Mouse (Mus musculus) embryonic facial prominence, embryonic 11.5 days (tissue): ENCODE results near the gene Fchsd2. TPM values are rescaled to one million over a fixed set of nuclear protein-coding genes. Genes with fewer than 3 reads are reported as not detected.

Experiments
- ATAC-seq: fragments of 200-750 bp; cut with Nextera tagmentation; replicated peaks from 2 replicates; pipeline ENCODE4 v1.8.0; 2017; ENCODE audit warnings: low read depth; ENCODE audit not compliant: insufficient number of reproducible peaks, low FRiP score, low TSS enrichment
- DNase-seq: peaks from one replicate; pipeline ENCODE4 v3.0.0-alpha.2; 2015; ENCODE audit warnings: low spot score
- H3K27ac ChIP-seq: fragments of 300-500 bp; sonication (generic); replicated peaks from 2 replicates; pipeline ENCODE4 v1.5.1; 2014; ENCODE audit warnings: mild to moderate bottlenecking, low read depth, low read length, control low read depth
- H3K27me3 ChIP-seq: fragments of 300-500 bp; sonication (generic); 2 replicates; pipeline ENCODE4 v1.6.1; 2014; ENCODE audit warnings: mild to moderate bottlenecking, low read length, moderate library complexity, mixed read lengths; ENCODE audit not compliant: control insufficient read depth, insufficient read depth
- H3K36me3 ChIP-seq: fragments of 300-500 bp; sonication (generic); replicated peaks from 2 replicates; pipeline ENCODE4 v1.6.1; 2014; ENCODE audit warnings: low read depth, mild to moderate bottlenecking, low read length, moderate library complexity, mixed read lengths; ENCODE audit not compliant: control insufficient read depth, insufficient read depth
- H3K4me1 ChIP-seq: fragments of 300-500 bp; sonication (generic); 2 replicates; pipeline ENCODE4 v1.6.1; 2014; ENCODE audit warnings: low read length, mixed read lengths; ENCODE audit not compliant: control insufficient read depth, insufficient read depth
- H3K4me2 ChIP-seq: fragments of 300-500 bp; sonication (generic); 2 replicates; pipeline ENCODE4 v1.6.1; 2014; ENCODE audit warnings: low read depth, mild to moderate bottlenecking, control low read depth, low read length, moderate library complexity
- H3K4me3 ChIP-seq: fragments of 300-500 bp; sonication (generic); 2 replicates; pipeline ENCODE4 v1.5.1; 2014; ENCODE audit warnings: low read depth, low read length, control low read depth
- H3K9ac ChIP-seq: fragments of 300-500 bp; sonication (generic); replicated peaks from 2 replicates; pipeline ENCODE4 v1.6.1; 2014; ENCODE audit warnings: mild to moderate bottlenecking, control low read depth, low read length
- H3K9me3 ChIP-seq: fragments of 300-500 bp; sonication (generic); replicated peaks from 2 replicates; pipeline ENCODE4 v1.6.1; 2016; ENCODE audit warnings: mild to moderate bottlenecking, low read length, inconsistent platforms, mixed read lengths; ENCODE audit not compliant: control insufficient read depth
- WGBS: fragments of 180-500 bp; shearing (Covaris S2); extraction: QIAGEN DNeasy Blood & Tissue Kit; methylation state at CpG from one replicate; pipeline ENCODE4 v1.1.7; 2014; 5-methylcytosine and 5-hydroxymethylcytosine counted together
- polyA plus RNA-seq: library from polyadenylated mRNA; unstranded; fragments of >200 nt; fragmentation: Nextera tagmentation; extraction: Ambion mirVana; gene quantifications from 2 replicates; pipeline ENCODE4 v1.2.1, GENCODE M21; 2014

Gene Fchsd2
- polyA plus RNA-seq, 1 experiment from 2014 or later, result 23.9 TPM

DNA sequence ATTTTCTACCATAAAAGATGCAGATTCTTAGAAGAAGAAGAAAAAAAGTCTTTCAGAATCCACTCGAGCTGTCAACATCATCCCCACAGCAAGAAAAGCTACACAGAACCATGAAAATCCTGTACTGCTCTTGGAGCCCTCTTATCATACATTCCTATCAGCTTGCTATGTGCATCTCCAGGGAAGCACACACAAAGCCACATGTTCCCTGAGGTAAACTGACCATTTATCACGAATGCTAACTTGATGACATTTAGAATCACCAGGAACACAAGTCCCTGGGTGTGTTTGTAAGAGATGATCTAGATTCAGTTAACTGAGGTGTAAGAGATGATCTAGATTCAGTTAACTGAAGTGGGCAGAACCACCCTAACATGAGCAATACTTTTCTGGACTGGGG is 214.2 kb downstream of the Fchsd2 start:
- no peak for DNase-seq
- Histone ChIP-seq H3K27ac (no peak overlapping the region), H3K36me3 (no peaks in the 10 kb centered on the region), H3K27me3 (no peaks in the 10 kb centered on the region), H3K4me3 (no peak overlapping the region), H3K4me1 (no peaks in the 10 kb centered on the region; the same call in 1 of the 2 replicates), H3K9ac (no peak overlapping the region), H3K9me3 (no peaks in the 10 kb centered on the region), H3K4me2 (no peak overlapping the region)
- no peak for ATAC-seq
- WGBS, result 46% methylated on average over 2 of the region's 2 CpGs

DNA sequence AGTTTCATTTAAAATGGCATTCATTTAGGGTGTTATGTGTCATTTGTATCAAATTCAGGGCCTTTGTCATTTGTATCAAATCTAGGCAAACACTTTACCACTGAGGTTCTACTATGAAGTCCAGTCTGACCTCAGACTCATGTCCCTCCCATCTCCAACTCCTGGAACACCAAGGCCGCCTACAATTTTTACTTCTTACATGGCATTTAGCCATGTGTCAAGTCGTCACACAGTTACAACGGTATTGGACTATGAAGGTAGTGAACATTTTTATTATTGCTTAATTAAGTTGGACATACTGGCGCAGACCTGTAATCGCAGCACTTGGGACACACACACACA is 217.3 kb downstream of the Fchsd2 start:
- H3K4me2 ChIP-seq, result peak overlapping the region; percentile 37
- WGBS, result 39% methylated on average over 5 of the region's 5 CpGs
- peak overlapping the region; percentile 44 for H3K4me3 ChIP-seq
- H3K27me3 ChIP-seq, result no peaks in the 10 kb centered on the region
- H3K36me3 ChIP-seq, result no peaks in the 10 kb centered on the region
- H3K4me1 ChIP-seq, result no peaks in the 10 kb centered on the region
- DNase-seq (no peak), ATAC-seq (no peak)
- no peak overlapping the region; the same call in 1 of the 2 replicates for H3K27ac ChIP-seq
- H3K9me3 ChIP-seq, result no peaks in the 10 kb centered on the region
- H3K9ac ChIP-seq, result peak overlapping the region; percentile 58

DNA sequence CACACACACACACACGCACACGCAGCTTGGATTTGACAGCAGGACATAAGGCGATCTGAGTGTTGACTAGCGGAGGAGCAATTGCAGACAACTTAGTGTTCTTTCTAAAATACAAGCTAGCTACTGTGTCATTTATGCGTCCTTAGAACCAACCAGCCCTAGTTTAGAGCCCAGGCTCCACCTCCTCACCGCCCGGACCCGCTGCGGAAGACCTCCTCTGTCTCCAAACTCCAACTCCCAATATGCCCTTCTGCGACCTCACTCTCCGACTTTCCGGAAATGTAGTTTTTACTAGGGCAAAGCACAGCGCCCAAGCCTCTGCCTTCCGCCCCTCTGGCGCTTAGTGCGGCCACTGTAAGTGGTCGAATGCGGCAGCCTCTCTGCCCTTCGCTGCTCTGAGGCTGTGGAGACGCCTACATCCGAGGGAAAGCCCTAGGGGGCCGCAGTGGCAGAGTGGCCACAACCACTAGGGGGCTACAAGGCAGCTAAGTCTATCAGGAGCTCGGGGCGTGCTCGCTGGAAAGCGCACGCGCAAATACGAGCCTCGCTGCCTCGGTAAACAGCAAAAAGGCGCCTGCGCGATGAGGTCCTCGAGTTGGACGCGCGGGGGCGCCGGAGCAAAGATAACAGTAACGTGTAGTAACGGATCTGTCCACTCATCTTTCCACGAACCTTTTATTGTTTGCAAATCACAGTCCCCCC is 217.8 kb downstream of the Fchsd2 start:
- no peaks in the 10 kb centered on the region for H3K9me3 ChIP-seq
- H3K27me3 ChIP-seq, result no peaks in the 10 kb centered on the region
- H3K4me1 ChIP-seq, result no peaks in the 10 kb centered on the region
- peak overlapping the region; percentile 58 for H3K9ac ChIP-seq
- peak overlapping the region; percentile 65 for H3K27ac ChIP-seq
- peak; percentile 99 for DNase-seq
- WGBS, result under 1% methylated on average over 43 of the region's 43 CpGs
- ATAC-seq, result peak; percentile 95
- peak overlapping the region; percentile 37 for H3K4me2 ChIP-seq
- H3K36me3 ChIP-seq, result no peaks in the 10 kb centered on the region
- H3K4me3 ChIP-seq, result peak overlapping the region; percentile 44

DNA sequence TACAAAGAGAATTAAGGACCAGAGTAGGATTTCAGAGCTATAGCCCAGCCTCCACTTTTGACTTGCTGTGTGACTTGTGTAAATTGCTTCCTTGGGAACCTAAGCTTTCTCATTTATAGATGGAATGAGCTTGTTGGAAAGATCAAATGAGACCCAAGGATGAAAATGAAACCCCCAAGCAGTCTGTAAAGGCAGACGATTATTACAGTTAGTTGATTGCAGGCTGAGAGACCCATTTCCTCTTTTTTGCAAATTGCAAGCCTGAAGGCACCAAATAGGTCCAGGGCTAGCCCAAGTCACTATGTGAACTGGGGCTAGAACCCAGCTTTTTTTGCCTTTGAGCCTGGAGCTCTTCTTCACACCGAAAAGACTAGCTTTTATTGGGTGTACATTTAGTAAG is 218.4 kb downstream of the Fchsd2 start:
- no peaks in the 10 kb centered on the region for H3K9me3 ChIP-seq
- ATAC-seq (no peak), DNase-seq (no peak)
- peak overlapping the region; percentile 22; the same call in 1 of the 2 replicates for H3K4me2 ChIP-seq
- no peaks in the 10 kb centered on the region for H3K27me3 ChIP-seq
- 41% methylated on average over 2 of the region's 2 CpGs for WGBS
- H3K4me1 ChIP-seq, result no peaks in the 10 kb centered on the region
- H3K9ac ChIP-seq, result 0 out of 2 replicates have a peak overlapping the region, but pooled peaks have one; percentile 32
- no peak overlapping the region for H3K4me3 ChIP-seq
- no peaks in the 10 kb centered on the region for H3K36me3 ChIP-seq
- H3K27ac ChIP-seq, result no peak overlapping the region

DNA sequence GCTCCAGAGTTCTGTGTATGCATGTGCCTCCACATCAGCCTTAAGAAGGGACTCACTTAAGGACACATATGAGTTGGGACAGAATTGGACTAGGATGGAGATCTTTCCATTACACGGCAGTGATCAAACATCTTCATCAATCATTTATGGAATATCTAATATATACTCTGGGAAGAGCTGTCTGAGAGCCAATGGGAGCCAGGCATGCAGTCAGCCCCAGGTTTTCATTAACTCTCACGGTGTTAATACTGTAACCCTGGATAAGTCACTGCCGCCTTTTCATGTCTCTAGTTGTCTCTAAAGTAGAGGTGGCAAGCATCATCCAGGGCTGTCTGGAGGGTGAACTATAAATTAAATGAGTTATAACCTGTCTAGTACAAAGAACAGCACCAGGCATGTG is 220.4 kb downstream of the Fchsd2 start:
- DNase-seq (no peak), ATAC-seq (no peak)
- Histone ChIP-seq H3K4me3 (no peak overlapping the region), H3K36me3 (no peaks in the 10 kb centered on the region), H3K9ac (no peak overlapping the region), H3K4me2 (no peak overlapping the region), H3K27ac (no peak overlapping the region), H3K9me3 (no peaks in the 10 kb centered on the region), H3K4me1 (no peaks in the 10 kb centered on the region), H3K27me3 (no peaks in the 10 kb centered on the region)
- 68% methylated on average over 3 of the region's 3 CpGs for WGBS

DNA sequence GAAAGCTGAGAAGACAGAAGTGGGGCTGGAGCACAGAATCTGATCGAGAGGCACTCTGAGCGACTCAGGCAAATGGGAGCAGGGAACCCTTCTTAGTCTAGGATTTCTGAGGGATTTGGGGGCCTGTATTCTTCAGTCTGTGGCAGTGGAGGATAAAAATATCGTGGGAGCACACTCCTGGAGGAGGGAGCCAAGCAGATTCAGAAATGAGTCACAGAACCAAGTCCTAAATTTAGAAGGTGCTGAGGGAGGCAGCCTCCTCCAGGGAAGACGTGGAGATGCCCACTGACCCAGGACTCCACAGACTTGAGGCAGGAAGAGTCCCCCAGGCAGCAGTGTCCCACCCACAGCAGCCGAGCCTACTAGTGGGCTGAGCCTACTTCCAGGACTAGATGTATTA is 221.7 kb downstream of the Fchsd2 start:
- 71% methylated on average over 5 of the region's 5 CpGs for WGBS
- no peak overlapping the region for H3K4me3 ChIP-seq
- no peak overlapping the region for H3K4me2 ChIP-seq
- ATAC-seq (no peak), DNase-seq (no peak)
- no peaks in the 10 kb centered on the region for H3K27me3 ChIP-seq
- H3K9me3 ChIP-seq, result no peaks in the 10 kb centered on the region
- no peaks in the 10 kb centered on the region for H3K36me3 ChIP-seq
- no peaks in the 10 kb centered on the region for H3K4me1 ChIP-seq
- no peak overlapping the region for H3K27ac ChIP-seq
- no peak overlapping the region for H3K9ac ChIP-seq

DNA sequence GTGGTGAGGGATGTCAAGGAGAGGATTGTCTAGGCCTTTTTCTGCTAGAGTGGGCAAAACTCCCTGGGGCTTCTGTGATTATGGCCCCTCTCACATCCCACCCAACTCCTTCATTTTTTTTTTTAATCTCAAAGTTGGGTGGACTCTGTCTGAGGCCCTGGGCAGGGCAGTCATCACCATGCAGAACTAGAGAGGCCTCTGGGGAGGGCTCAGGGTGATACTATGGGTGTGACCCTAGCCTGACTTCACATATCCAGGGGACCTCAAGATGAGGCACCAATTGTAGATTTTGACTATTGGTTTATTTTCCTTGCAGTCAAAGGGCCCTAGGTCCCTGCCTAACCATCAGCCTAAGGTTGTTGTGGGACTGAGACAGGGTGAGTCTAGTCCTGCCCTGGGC is 223.0 kb downstream of the Fchsd2 start:
- Histone ChIP-seq H3K4me2 (no peak overlapping the region), H3K27me3 (peaks cover 2% of the 10 kb centered on the region; the same call in 1 of the 2 replicates), H3K9ac (no peak overlapping the region), H3K4me1 (no peaks in the 10 kb centered on the region), H3K27ac (no peak overlapping the region), H3K36me3 (no peaks in the 10 kb centered on the region), H3K9me3 (no peaks in the 10 kb centered on the region), H3K4me3 (no peak overlapping the region)
- ATAC-seq (no peak), DNase-seq (no peak)

DNA sequence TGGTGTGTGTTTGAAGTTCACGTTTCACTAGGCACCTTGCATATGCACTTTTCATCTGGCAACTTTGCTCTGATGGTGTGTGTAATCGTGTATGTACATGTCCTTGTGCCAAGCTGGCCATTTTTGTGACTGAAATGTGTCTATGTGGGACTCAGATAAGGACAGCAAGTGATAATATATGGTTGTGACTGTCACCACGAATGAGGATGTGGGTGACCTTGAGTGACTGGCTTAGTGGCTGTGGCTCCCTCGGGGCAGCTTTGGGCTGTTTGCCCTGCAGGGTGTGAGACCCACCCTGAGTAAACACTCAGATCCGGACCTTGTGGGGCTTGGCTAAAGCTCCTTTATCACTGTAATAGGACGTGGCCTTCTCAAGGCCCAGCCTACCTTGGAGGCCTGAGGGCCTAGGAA is 223.9 kb downstream of the Fchsd2 start:
- H3K4me1 ChIP-seq, result no peaks in the 10 kb centered on the region
- no peaks in the 10 kb centered on the region for H3K9me3 ChIP-seq
- no peak overlapping the region for H3K4me3 ChIP-seq
- H3K9ac ChIP-seq, result no peak overlapping the region
- ATAC-seq, result no peak
- H3K36me3 ChIP-seq, result no peaks in the 10 kb centered on the region
- H3K27me3 ChIP-seq, result peaks cover 2% of the 10 kb centered on the region
- H3K27ac ChIP-seq, result no peak overlapping the region
- WGBS, result 56% methylated on average over 6 of the region's 6 CpGs
- no peak overlapping the region for H3K4me2 ChIP-seq
- DNase-seq, result no peak
